Mouse (Mus musculus): Measurements from ENCODE around the gene Sbsn. TPM values are rescaled to one million over a fixed set of nuclear protein-coding genes. Genes with fewer than 3 reads are reported as not detected.

The Sbsn gene
- polyA plus RNA-seq, 1 experiment from 2014 or later = 1.0 TPM

DNA sequence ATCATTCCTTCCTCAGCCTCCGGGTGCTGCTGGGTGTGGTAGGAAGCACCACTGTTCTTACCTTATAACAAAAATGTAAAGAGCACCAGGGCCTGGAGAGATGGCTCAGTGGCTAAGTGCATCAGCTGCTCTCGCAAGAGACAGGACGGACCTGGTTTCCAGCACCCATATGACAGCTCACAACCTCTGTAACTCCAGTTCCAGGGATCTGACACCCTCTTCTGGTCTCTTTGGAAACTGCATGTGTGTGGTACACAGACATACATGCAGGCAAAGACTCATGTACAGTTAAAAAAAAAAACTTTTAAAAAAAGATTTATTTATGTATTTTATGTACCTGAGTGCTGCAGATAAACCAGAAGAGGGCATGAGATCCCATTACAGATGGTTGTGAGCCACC, 52.0 kb downstream of the Sbsn start:
- no peaks in the 10 kb centered on the region for H3K36me3 ChIP-seq (replicated peaks; ENCODE audit: control insufficient read depth, insufficient read depth, low read depth, low read length)
- no peaks in the 10 kb centered on the region for H3K27me3 ChIP-seq (ENCODE audit: control insufficient read depth, insufficient read depth, low read length)
- no peaks in the 10 kb centered on the region for H3K9me3 ChIP-seq (replicated peaks; ENCODE audit: control insufficient read depth, low read length)
- WGBS = 96% methylated on average over 3 of the region's 3 CpGs
- no peak overlapping the region for H3K4me2 ChIP-seq (ENCODE audit: low read depth, low read length)
- H3K9ac ChIP-seq (replicated peaks; ENCODE audit: low read length) = no peak overlapping the region
- no peak overlapping the region for H3K4me3 ChIP-seq (ENCODE audit: low read depth, low read length)
- H3K27ac ChIP-seq (replicated peaks; ENCODE audit: low read depth, low read length) = no peak overlapping the region
- DNase-seq (ENCODE audit: low spot score) = no peak
- no peak for ATAC-seq (replicated peaks; ENCODE audit: insufficient number of reproducible peaks, low FRiP score, low TSS enrichment, low read depth)
- H3K4me1 ChIP-seq (ENCODE audit: control insufficient read depth, insufficient read depth, low read length) = no peaks in the 10 kb centered on the region

DNA sequence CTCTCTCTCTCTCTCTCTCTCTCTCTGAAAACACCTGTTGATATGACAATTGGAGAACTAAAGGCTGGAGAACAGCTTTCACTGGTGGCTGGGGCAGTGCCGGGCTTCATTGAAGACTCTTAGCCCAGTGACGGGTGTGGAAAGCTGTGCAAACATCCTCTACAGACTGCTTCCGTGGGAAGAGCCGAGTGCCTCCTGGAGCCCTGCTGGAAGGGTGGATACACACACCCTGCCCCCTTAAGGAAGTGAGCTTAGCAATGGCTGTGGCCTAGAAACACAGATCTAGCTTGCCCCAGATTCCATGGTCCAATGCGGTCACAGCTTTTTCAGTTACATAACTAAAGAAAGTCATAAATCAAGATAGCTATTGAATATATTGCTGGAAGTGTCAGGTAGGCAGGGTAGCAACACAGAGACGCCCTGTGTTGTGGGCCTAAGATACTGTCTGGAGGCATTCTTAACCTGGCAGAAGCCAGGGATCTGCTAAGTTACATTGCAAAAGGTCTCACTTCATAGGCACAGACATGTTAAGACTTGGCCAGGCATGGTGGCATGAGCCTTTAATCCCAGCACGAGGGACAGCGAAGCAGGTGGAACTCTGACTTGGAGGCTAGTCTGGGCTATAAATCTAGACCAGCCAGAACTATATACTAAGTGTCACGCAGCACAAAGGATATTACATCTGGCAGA, 52.9 kb downstream of the Sbsn start:
- DNase-seq (ENCODE audit: low spot score) = no peak
- H3K27ac ChIP-seq (replicated peaks; ENCODE audit: low read depth, low read length) = no peak overlapping the region
- 85% methylated on average over 9 of the region's 9 CpGs for WGBS

More for the DNA sequence above, 52.9 kb downstream of the Sbsn start:
- ATAC-seq (replicated peaks; ENCODE audit: insufficient number of reproducible peaks, low FRiP score, low TSS enrichment, low read depth) = no peak
- Histone ChIP-seq H3K36me3 (replicated peaks; ENCODE audit: control insufficient read depth, insufficient read depth, low read depth, low read length) (no peaks in the 10 kb centered on the region), H3K4me1 (ENCODE audit: control insufficient read depth, insufficient read depth, low read length) (no peaks in the 10 kb centered on the region), H3K27me3 (ENCODE audit: control insufficient read depth, insufficient read depth, low read length) (no peaks in the 10 kb centered on the region), H3K4me2 (ENCODE audit: low read depth, low read length) (no peak overlapping the region), H3K9ac (replicated peaks; ENCODE audit: low read length) (no peak overlapping the region), H3K4me3 (ENCODE audit: low read depth, low read length) (no peak overlapping the region), H3K9me3 (replicated peaks; ENCODE audit: control insufficient read depth, low read length) (no peaks in the 10 kb centered on the region)

Other genes starting within 250 kb of the Sbsn start
- gene Arhgap33, start 216.4 kb upstream of the Sbsn start, polyA plus RNA-seq (2014; fragmentation: Nextera tagmentation; extraction: Ambion mirVana) = 11.5 and 14.7 TPM in 2 replicates
- gene Hspb6, start 199.3 kb upstream of the Sbsn start, polyA plus RNA-seq (2014; fragmentation: Nextera tagmentation; extraction: Ambion mirVana) = 4.4 and 6.2 TPM in 2 replicates
- gene Proser3, start 199.2 kb upstream of the Sbsn start, polyA plus RNA-seq (2014; fragmentation: Nextera tagmentation; extraction: Ambion mirVana) = 13.0 and 13.7 TPM in 2 replicates
- 40.2 and 44.8 TPM in 2 replicates for gene Lin37, start 191.6 kb upstream of the Sbsn start, polyA plus RNA-seq (2014; fragmentation: Nextera tagmentation; extraction: Ambion mirVana)
- gene U2af1l4, start 188.2 kb upstream of the Sbsn start, polyA plus RNA-seq (2014; fragmentation: Nextera tagmentation; extraction: Ambion mirVana) = 99.9 and 102 TPM in 2 replicates
- 5.9 and 7.0 TPM in 2 replicates for gene Gm49396, start 188.1 kb upstream of the Sbsn start, polyA plus RNA-seq (2014; fragmentation: Nextera tagmentation; extraction: Ambion mirVana)
- gene Psenen, start 187.8 kb upstream of the Sbsn start, polyA plus RNA-seq (2014; fragmentation: Nextera tagmentation; extraction: Ambion mirVana) = 108 and 110 TPM in 2 replicates
- 1.5 and 2.9 TPM in 2 replicates for gene Igflr1, start 186.0 kb upstream of the Sbsn start, polyA plus RNA-seq (2014; fragmentation: Nextera tagmentation; extraction: Ambion mirVana)
- 7.2 and 8.4 TPM in 2 replicates for gene Kmt2b, start 162.7 kb upstream of the Sbsn start, polyA plus RNA-seq (2014; fragmentation: Nextera tagmentation; extraction: Ambion mirVana)
- gene Zbtb32, start 152.6 kb upstream of the Sbsn start, polyA plus RNA-seq (2014; fragmentation: Nextera tagmentation; extraction: Ambion mirVana) = 0.21 and 0.43 TPM in 2 replicates
- 0.14 and 0.35 TPM in 2 replicates for gene Upk1a, start 138.6 kb upstream of the Sbsn start, polyA plus RNA-seq (2014; fragmentation: Nextera tagmentation; extraction: Ambion mirVana)
- 700 and 782 TPM in 2 replicates for gene Cox6b1, start 125.3 kb upstream of the Sbsn start, polyA plus RNA-seq (2014; fragmentation: Nextera tagmentation; extraction: Ambion mirVana)
- 0.20 TPM in 1 of 2 replicates, not detected in the other for gene Etv2, start 115.6 kb upstream of the Sbsn start, polyA plus RNA-seq (2014; fragmentation: Nextera tagmentation; extraction: Ambion mirVana)
- 108 and 118 TPM in 2 replicates for gene Rbm42, start 101.2 kb upstream of the Sbsn start, polyA plus RNA-seq (2014; fragmentation: Nextera tagmentation; extraction: Ambion mirVana)
- gene Haus5, start 86.5 kb upstream of the Sbsn start, polyA plus RNA-seq (2014; fragmentation: Nextera tagmentation; extraction: Ambion mirVana) = 50.1 and 53.1 TPM in 2 replicates
- not detected in 2 replicates for gene Pmis2, start 79.9 kb upstream of the Sbsn start, polyA plus RNA-seq (2014; fragmentation: Nextera tagmentation; extraction: Ambion mirVana)
- gene 2200002J24Rik, start 52.5 kb upstream of the Sbsn start, polyA plus RNA-seq (2014; fragmentation: Nextera tagmentation; extraction: Ambion mirVana) = not detected in 2 replicates
- gene Atp4a, start 39.3 kb upstream of the Sbsn start, polyA plus RNA-seq (2014; fragmentation: Nextera tagmentation; extraction: Ambion mirVana) = 0.26 TPM in 1 of 2 replicates, not detected in the other
- gene Tmem147, start 21.9 kb upstream of the Sbsn start, polyA plus RNA-seq (2014; fragmentation: Nextera tagmentation; extraction: Ambion mirVana) = 129 and 145 TPM in 2 replicates
- 0.24 TPM in 1 of 2 replicates, not detected in the other for gene Gapdhs, start 7.8 kb upstream of the Sbsn start, polyA plus RNA-seq (2014; fragmentation: Nextera tagmentation; extraction: Ambion mirVana)
- gene Dmkn, start 12.3 kb downstream of the Sbsn start, polyA plus RNA-seq (2014; fragmentation: Nextera tagmentation; extraction: Ambion mirVana) = not detected in 2 replicates
- not detected in 2 replicates for gene Krtdap, start 36.4 kb downstream of the Sbsn start, polyA plus RNA-seq (2014; fragmentation: Nextera tagmentation; extraction: Ambion mirVana)
- gene Ffar2, start 72.3 kb downstream of the Sbsn start, polyA plus RNA-seq (2014; fragmentation: Nextera tagmentation; extraction: Ambion mirVana) = not detected in 2 replicates
- gene Ffar3, start 104.7 kb downstream of the Sbsn start, polyA plus RNA-seq (2014; fragmentation: Nextera tagmentation; extraction: Ambion mirVana) = not detected in 2 replicates
- gene Ffar1, start 110.1 kb downstream of the Sbsn start, polyA plus RNA-seq (2014; fragmentation: Nextera tagmentation; extraction: Ambion mirVana) = not detected in 2 replicates
- gene Cd22, start 128.9 kb downstream of the Sbsn start, polyA plus RNA-seq (2014; fragmentation: Nextera tagmentation; extraction: Ambion mirVana) = not detected in 2 replicates
- 0.17 and 0.42 TPM in 2 replicates for gene Mag, start 163.4 kb downstream of the Sbsn start, polyA plus RNA-seq (2014; fragmentation: Nextera tagmentation; extraction: Ambion mirVana)
- gene Hamp2, start 173.2 kb downstream of the Sbsn start, polyA plus RNA-seq (2014; fragmentation: Nextera tagmentation; extraction: Ambion mirVana) = not detected in 2 replicates
- gene Hamp, start 192.6 kb downstream of the Sbsn start, polyA plus RNA-seq (2014; fragmentation: Nextera tagmentation; extraction: Ambion mirVana) = not detected in 2 replicates
- gene Usf2, start 205.3 kb downstream of the Sbsn start, polyA plus RNA-seq (2014; fragmentation: Nextera tagmentation; extraction: Ambion mirVana) = 21.9 and 25.9 TPM in 2 replicates
- gene Lsr, start 222.0 kb downstream of the Sbsn start, polyA plus RNA-seq (2014; fragmentation: Nextera tagmentation; extraction: Ambion mirVana) = 18.9 and 20.5 TPM in 2 replicates
- 1.6 and 1.8 TPM in 2 replicates for gene Fam187b, start 222.3 kb downstream of the Sbsn start, polyA plus RNA-seq (2014; fragmentation: Nextera tagmentation; extraction: Ambion mirVana)

Data from embryonic facial prominence, embryonic 11.5 days (tissue).